Comparison of ENCODE assay signal across 18 mouse cellular contexts in genomic region chr16:21485716-21486115, GRCm38 (mm10).
DNase-seq lines count a peak whose midpoint lies in the region; ATAC-seq and TF ChIP-seq lines count a peak whose summit lies in the region.
"Had no signal": no experiment of that assay in that cellular context is flagged by ENCODE, and none has a peak within 500 bp of the region (broad histone marks: within the 10 kb centered on the region; RNA-seq: fewer than 3 reads in every experiment).

No protein-coding gene starts in this region.

- H3K9me3 ChIP-seq in ES-Bruce4 (replicated peaks; ENCODE audit: control insufficient read depth, insufficient read depth, low read length, poor library complexity, severe bottlenecking) (no peaks in the 10 kb centered on the region), ES-E14 (ENCODE audit: control insufficient read depth, insufficient read depth, low read depth, low read length) (no peaks in the 10 kb centered on the region)
- H3K9me3 ChIP-seq in hindbrain, embryonic 13.5 days = no peaks in the 10 kb centered on the region
- H3K9me3 ChIP-seq: embryonic facial prominence, embryonic 10.5 days; embryonic facial prominence, embryonic 12.5 days; forebrain, embryonic 13.5 days had no signal

- no peak for TF ChIP-seq CTCF in ES-Bruce4 (IDR thresholded peaks at IDR 0.05; ENCODE audit: low read depth, low read length)

- no peaks in the 10 kb centered on the region for H3K4me1 ChIP-seq in ES-Bruce4 (ENCODE audit: control insufficient read depth, insufficient read depth, low read length)
- H3K4me1 ChIP-seq in ES-E14 (ENCODE audit: control insufficient read depth in 2 of 2, insufficient read depth in 2 of 2, low read length in 2 of 2, poor library complexity in 1 of 2) = peaks cover 3 to 4% of the 10 kb centered on the region in 2 experiments; a peak in 3 of 4 replicates
- no peaks in the 10 kb centered on the region for H3K4me1 ChIP-seq in hindbrain, embryonic 13.5 days (replicated peaks)
- H3K4me1 ChIP-seq: embryonic facial prominence, embryonic 12.5 days; forebrain, embryonic 13.5 days had no signal

- no peak for ATAC-seq in hindbrain, embryonic 13.5 days (ENCODE audit: low FRiP score)
- ATAC-seq: forebrain, embryonic 13.5 days; forebrain, embryonic 16.5 days had no signal

- peak; percentile 45; the same call in 1 of the 2 replicates for TF ChIP-seq EP300 in ES-Bruce4 (IDR thresholded peaks at IDR 0.05; ENCODE audit: insufficient read depth, low read depth, low read length)

- in situ Hi-C loops in ES-E14 (cut with MboI; ENCODE audit: low sequenced_read_pairs in 2 of 2, unreplicated experiment in 2 of 2) = no loop called here

- 71% methylated on average over 5 of the region's 5 CpGs for WGBS in hindbrain, embryonic 13.5 days

- H3K27me3 ChIP-seq in ES-Bruce4 (ENCODE audit: control insufficient read depth, insufficient read depth, low read length, poor library complexity, severe bottlenecking) = no peaks in the 10 kb centered on the region
- H3K27me3 ChIP-seq in hindbrain, embryonic 13.5 days = no peaks in the 10 kb centered on the region
- H3K27me3 ChIP-seq: embryonic facial prominence, embryonic 12.5 days; forebrain, embryonic 13.5 days had no signal

- no peak for TF ChIP-seq POLR2A in ES-Bruce4 (IDR thresholded peaks at IDR 0.05; ENCODE audit: insufficient read depth, low read length)

- DNase-seq in ES-E14 (ENCODE audit: low read depth, low spot score) (peak; percentile 39), ZHBTc4 (ENCODE audit: low read depth, low spot score) (peak; percentile 80)
- no peak for DNase-seq in layer of hippocampus, postnatal 14 days (ENCODE audit: low spot score in 2 of 2)
- DNase-seq in gastrocnemius, postnatal 14 days = no peak
- no peak for DNase-seq in adrenal gland, postnatal 36 days
- DNase-seq: adrenal gland, adult 2 months; adrenal gland, postnatal 14 days; cerebellum, adult 11-12 months; cerebellum, adult 2 months; cerebellum, adult 9-10 months; cerebellum, postnatal 10 days; cerebellum, postnatal 25 days had no signal

- intact Hi-C loops in gastrocnemius, postnatal 14 days (cut with DNase I; ENCODE audit: low total_unique reads) = loop anchor here (5.0 kb wide), 1 partner anchor 242 kb away; no protein-coding TSS in a partner anchor

- H3K9ac ChIP-seq in ES-Bruce4 (ENCODE audit: low read depth, poor library complexity, severe bottlenecking) (no peak overlapping the region), ES-E14 (ENCODE audit: insufficient read depth, low read depth, low read length, poor library complexity, severe bottlenecking) (no peak overlapping the region)
- no peak overlapping the region for H3K9ac ChIP-seq in hindbrain, embryonic 13.5 days
- H3K9ac ChIP-seq: embryonic facial prominence, embryonic 12.5 days; forebrain, embryonic 13.5 days had no signal

- H3K36me3 ChIP-seq in ES-Bruce4 (ENCODE audit: control insufficient read depth, insufficient read depth, low read length, poor library complexity, severe bottlenecking) (no peaks in the 10 kb centered on the region), ES-E14 (ENCODE audit: control insufficient read depth, insufficient read depth, low read length, poor library complexity, severe bottlenecking) (no peaks in the 10 kb centered on the region; the same call in 1 of the 2 replicates)
- peaks cover 20% of the 10 kb centered on the region for H3K36me3 ChIP-seq in hindbrain, embryonic 13.5 days
- H3K36me3 ChIP-seq: embryonic facial prominence, embryonic 10.5 days; embryonic facial prominence, embryonic 12.5 days had no signal

- H3K27ac ChIP-seq in ES-Bruce4 (ENCODE audit: insufficient read depth, low read length) = no peak overlapping the region
- H3K27ac ChIP-seq in ES-E14 (ENCODE audit: insufficient read depth, low read depth, low read length, poor library complexity, severe bottlenecking) = no peak overlapping the region
- H3K27ac ChIP-seq in hindbrain, embryonic 13.5 days = no peak overlapping the region
- H3K27ac ChIP-seq: embryonic facial prominence, embryonic 10.5 days; embryonic facial prominence, embryonic 12.5 days; forebrain, embryonic 13.5 days had no signal

- H3K4me3 ChIP-seq in ES-Bruce4 (ENCODE audit: low read depth, low read length) (no peak overlapping the region), ES-E14 (ENCODE audit: insufficient read depth in 1 of 2, low read depth in 1 of 2, low read length in 2 of 2, poor library complexity in 1 of 2, severe bottlenecking in 1 of 2) (peak overlapping the region in 1 of 2 experiments; percentile 24; a peak in 1 of 4 replicates)
- no peak overlapping the region for H3K4me3 ChIP-seq in hindbrain, embryonic 13.5 days
- H3K4me3 ChIP-seq: embryonic facial prominence, embryonic 10.5 days; embryonic facial prominence, embryonic 12.5 days; forebrain, embryonic 13.5 days had no signal

- H3K4me2 ChIP-seq in hindbrain, embryonic 13.5 days = no peak overlapping the region
- H3K4me2 ChIP-seq: embryonic facial prominence, embryonic 12.5 days; forebrain, embryonic 13.5 days had no signal

TF ChIP-seq in ES-E14, 5 proteins besides CTCF, POLR2A, EP300 and RAD21:
- TF ChIP-seq MAFK (IDR thresholded peaks at IDR 0.05; ENCODE audit: insufficient read depth, low read depth, low read length) = no peak
- TF ChIP-seq CHD2 (IDR thresholded peaks at IDR 0.05; ENCODE audit: low read depth, low read length) = no peak
- no peak for TF ChIP-seq ZC3H11A (IDR thresholded peaks at IDR 0.05; ENCODE audit: borderline replicate concordance, low read depth, low read length)
- no peak for TF ChIP-seq HCFC1 (IDR thresholded peaks at IDR 0.05; ENCODE audit: borderline replicate concordance, insufficient read depth, low read length)
- TF ChIP-seq ZNF384 (IDR thresholded peaks at IDR 0.05; ENCODE audit: low read depth, low read length) = no peak

Comparison
In these comparisons a context has a peak if more than half of its experiments do, and no peak if none do; other contexts are left out.
1. DNase-seq: peak in ES-E14 (single experiment) and ZHBTc4 (single experiment); none in layer of hippocampus, postnatal 14 days (0 of 2), gastrocnemius, postnatal 14 days (single experiment) and adrenal gland, postnatal 36 days (0 of 2).